25 mouse cellular contexts compared by ENCODE assay signal in genomic region chr13:102594201-102594600, GRCm38 (mm10).
DNase-seq lines count a peak whose midpoint lies in the region; ATAC-seq and TF ChIP-seq lines count a peak whose summit lies in the region.
"Had no signal": no experiment of that assay in that cellular context is flagged by ENCODE, and none has a peak within 500 bp of the region (broad histone marks: within the 10 kb centered on the region; RNA-seq: fewer than 3 reads in every experiment).

No protein-coding gene starts in this region.

- H3K4me2 ChIP-seq in lung, embryonic 14.5 days: no peak overlapping the region
- no peak overlapping the region for H3K4me2 ChIP-seq in forebrain, embryonic 11.5 days (ENCODE audit: low read depth, low read length, severe bottlenecking)
- H3K4me2 ChIP-seq: forebrain, embryonic 15.5 days; heart, embryonic 11.5 days; hindbrain, embryonic 13.5 days; neural tube, embryonic 15.5 days had no signal

- peak overlapping the region; percentile 9 for H3K27ac ChIP-seq in gastrocnemius, adult 2 months
- H3K27ac ChIP-seq in lung, embryonic 14.5 days (ENCODE audit: low read depth): peak overlapping the region; percentile 37; the same call in 1 of the 2 replicates
- H3K27ac ChIP-seq in forebrain, embryonic 11.5 days (ENCODE audit: low read depth, low read length): no peak overlapping the region
- H3K27ac ChIP-seq: forebrain, embryonic 15.5 days; hindbrain, embryonic 13.5 days; liver, embryonic 14.5 days; neural tube, embryonic 15.5 days had no signal

- WGBS in lung, embryonic 14.5 days: 74% methylated on average over 3 of the region's 3 CpGs
- WGBS in forebrain, embryonic 11.5 days: 91% methylated on average over 3 of the region's 3 CpGs

- H3K36me3 ChIP-seq in lung, embryonic 14.5 days (ENCODE audit: insufficient read depth): no peaks in the 10 kb centered on the region
- no peaks in the 10 kb centered on the region for H3K36me3 ChIP-seq in forebrain, embryonic 11.5 days (ENCODE audit: control insufficient read depth, insufficient read depth, low read length)
- H3K36me3 ChIP-seq: forebrain, embryonic 15.5 days; hindbrain, embryonic 13.5 days; neural tube, embryonic 15.5 days had no signal

- no peaks in the 10 kb centered on the region for H3K9me3 ChIP-seq in lung, embryonic 14.5 days (ENCODE audit: low read depth, low read length)
- no peaks in the 10 kb centered on the region for H3K9me3 ChIP-seq in forebrain, embryonic 11.5 days (ENCODE audit: control insufficient read depth, low read length)
- H3K9me3 ChIP-seq: forebrain, embryonic 15.5 days; hindbrain, embryonic 13.5 days; neural tube, embryonic 15.5 days had no signal

- TF ChIP-seq CTCF in gastrocnemius, adult 2 months (IDR thresholded peaks at IDR 0.05): no peak
- TF ChIP-seq CTCF in lung, embryonic 14.5 days (IDR thresholded peaks at IDR 0.05; ENCODE audit: low read depth): no peak

- no peak overlapping the region for H3K9ac ChIP-seq in lung, embryonic 14.5 days
- no peak overlapping the region for H3K9ac ChIP-seq in forebrain, embryonic 11.5 days (ENCODE audit: low read length)
- H3K9ac ChIP-seq: forebrain, embryonic 15.5 days; hindbrain, embryonic 13.5 days; liver, embryonic 14.5 days; neural tube, embryonic 15.5 days had no signal

- DNase-seq in gastrocnemius, adult 2 months: no peak
- no peak for DNase-seq in gastrocnemius, postnatal 36 days
- DNase-seq in lung, embryonic 14.5 days: peak; percentile 41
- DNase-seq in lung, postnatal 10 days: no peak
- DNase-seq in lung, postnatal 25 days (ENCODE audit: low spot score): peak; percentile 64
- no peak for DNase-seq in spleen, postnatal 4 days (ENCODE audit: low spot score in 2 of 2)
- DNase-seq in forebrain, embryonic 11.5 days (ENCODE audit: low spot score): no peak
- DNase-seq: adrenal gland, postnatal 10 days; cerebellum, adult 11-12 months; cerebellum, postnatal 25 days; gastrocnemius, postnatal 25 days; kidney, adult 9 months; kidney, postnatal 36 days; layer of hippocampus, adult 9-11 months; thymus, postnatal 25 days had no signal

- peaks cover 26% of the 10 kb centered on the region; the same call in 1 of the 2 replicates for H3K4me1 ChIP-seq in lung, embryonic 14.5 days (ENCODE audit: insufficient read depth)
- no peaks in the 10 kb centered on the region for H3K4me1 ChIP-seq in forebrain, embryonic 11.5 days (replicated peaks; ENCODE audit: control insufficient read depth, insufficient read depth, low read length)

- no peaks in the 10 kb centered on the region for H3K27me3 ChIP-seq in lung, embryonic 14.5 days (ENCODE audit: insufficient read depth, low read length)
- H3K27me3 ChIP-seq in forebrain, embryonic 11.5 days (ENCODE audit: control insufficient read depth, insufficient read depth, low read length): no peaks in the 10 kb centered on the region
- H3K27me3 ChIP-seq: forebrain, embryonic 15.5 days; hindbrain, embryonic 13.5 days; neural tube, embryonic 15.5 days; Patski had no signal

- no peak overlapping the region for H3K4me3 ChIP-seq in gastrocnemius, adult 2 months
- H3K4me3 ChIP-seq in lung, embryonic 14.5 days (ENCODE audit: low read depth, low read length): no peak overlapping the region
- H3K4me3 ChIP-seq in forebrain, embryonic 11.5 days (ENCODE audit: low read depth, low read length): no peak overlapping the region
- H3K4me3 ChIP-seq: forebrain, embryonic 15.5 days; hindbrain, embryonic 13.5 days; neural tube, embryonic 15.5 days had no signal

- intact Hi-C loops in gastrocnemius, adult 2 months (cut with DNase I): no loop called here
- intact Hi-C loops in gastrocnemius, postnatal 36 days (cut with DNase I): no loop called here

- no peak for ATAC-seq in lung, embryonic 14.5 days (ENCODE audit: insufficient read depth)
- no peak for ATAC-seq in erythroid progenitor cell, adult 5-6 weeks (replicated peaks; ENCODE audit: low FRiP score, poor library complexity, severe bottlenecking)
- ATAC-seq in forebrain, embryonic 11.5 days (replicated peaks; ENCODE audit: low FRiP score): no peak
- ATAC-seq: CD4-positive, CD25-positive, alpha-beta regulatory T cell, adult 4 months; forebrain, embryonic 15.5 days; inflammation-experienced regulatory T-cells, adult 6 months; midbrain, embryonic 16.5 days; Patski had no signal

Comparison
In these comparisons a context has a peak if more than half of its experiments do, and no peak if none do; other contexts are left out.
1. DNase-seq: peak in lung, embryonic 14.5 days (single experiment) and lung, postnatal 25 days (single experiment); none in gastrocnemius, adult 2 months (single experiment), gastrocnemius, postnatal 36 days (0 of 2), lung, postnatal 10 days (single experiment), spleen, postnatal 4 days (0 of 2) and forebrain, embryonic 11.5 days (single experiment).